Mouse (Mus musculus): ENCODE measurements around the gene Marveld1.

Marveld1 gene

GRCm38 (mm10) chr19:42129509-42130293 is 17.5 kb upstream of the Marveld1 start:
- Histone ChIP-seq H3K27me3 (ENCODE audit: control insufficient read depth, insufficient read depth, low read length, poor library complexity, severe bottlenecking) (no peaks in the 10 kb centered on the region), H3K36me3 (ENCODE audit: control insufficient read depth, insufficient read depth, low read length, poor library complexity, severe bottlenecking) (no peaks in the 10 kb centered on the region)
- DNase-seq (ENCODE audit: low read depth, low spot score): peak; percentile 70

- DNase-seq (ENCODE audit: low read depth, low spot score): no peak
- Histone ChIP-seq H3K27me3 (ENCODE audit: control insufficient read depth, insufficient read depth, low read length, poor library complexity, severe bottlenecking) (no peaks in the 10 kb centered on the region), H3K36me3 (ENCODE audit: control insufficient read depth, insufficient read depth, low read length, poor library complexity, severe bottlenecking) (no peaks in the 10 kb centered on the region)
Observed at GRCm38 (mm10) chr19:42130294-42130606, 16.9 kb upstream of the Marveld1 start.

GRCm38 (mm10) chr19:42131101-42131500 is 16.1 kb upstream of the Marveld1 start:
- no peaks in the 10 kb centered on the region for H3K27me3 ChIP-seq (ENCODE audit: control insufficient read depth, insufficient read depth, low read length, poor library complexity, severe bottlenecking)
- DNase-seq (ENCODE audit: low read depth, low spot score): no peak
- no peaks in the 10 kb centered on the region for H3K36me3 ChIP-seq (ENCODE audit: control insufficient read depth, insufficient read depth, low read length, poor library complexity, severe bottlenecking)

- Histone ChIP-seq H3K27me3 (ENCODE audit: control insufficient read depth, insufficient read depth, low read length, poor library complexity, severe bottlenecking) (no peaks in the 10 kb centered on the region), H3K36me3 (ENCODE audit: control insufficient read depth, insufficient read depth, low read length, poor library complexity, severe bottlenecking) (no peaks in the 10 kb centered on the region)
- no peak for DNase-seq (ENCODE audit: low read depth, low spot score)
Observed at GRCm38 (mm10) chr19:42135070-42135469, 12.1 kb upstream of the Marveld1 start.

GRCm38 (mm10) chr19:42136126-42136525 is 11.1 kb upstream of the Marveld1 start:
- no peaks in the 10 kb centered on the region for H3K27me3 ChIP-seq (ENCODE audit: control insufficient read depth, insufficient read depth, low read length, poor library complexity, severe bottlenecking)
- H3K36me3 ChIP-seq (ENCODE audit: control insufficient read depth, insufficient read depth, low read length, poor library complexity, severe bottlenecking): no peaks in the 10 kb centered on the region
- no peak for DNase-seq (ENCODE audit: low read depth, low spot score)

GRCm38 (mm10) chr19:42137167-42137672 is 10.0 kb upstream of the Marveld1 start:
- Histone ChIP-seq H3K36me3 (ENCODE audit: control insufficient read depth, insufficient read depth, low read length, poor library complexity, severe bottlenecking) (no peaks in the 10 kb centered on the region), H3K27me3 (ENCODE audit: control insufficient read depth, insufficient read depth, low read length, poor library complexity, severe bottlenecking) (no peaks in the 10 kb centered on the region)
- DNase-seq (ENCODE audit: low read depth, low spot score): no peak

GRCm38 (mm10) chr19:42138517-42139285 is 8.5 kb upstream of the Marveld1 start:
- H3K27me3 ChIP-seq (ENCODE audit: control insufficient read depth, insufficient read depth, low read length, poor library complexity, severe bottlenecking): no peaks in the 10 kb centered on the region
- DNase-seq (ENCODE audit: low read depth, low spot score): no peak
- no peaks in the 10 kb centered on the region for H3K36me3 ChIP-seq (ENCODE audit: control insufficient read depth, insufficient read depth, low read length, poor library complexity, severe bottlenecking)

GRCm38 (mm10) chr19:42139724-42140517 is 7.3 kb upstream of the Marveld1 start:
- Histone ChIP-seq H3K36me3 (ENCODE audit: control insufficient read depth, insufficient read depth, low read length, poor library complexity, severe bottlenecking) (no peaks in the 10 kb centered on the region), H3K27me3 (ENCODE audit: control insufficient read depth, insufficient read depth, low read length, poor library complexity, severe bottlenecking) (no peaks in the 10 kb centered on the region)
- peak; percentile 11 for DNase-seq (ENCODE audit: low read depth, low spot score)

- no peaks in the 10 kb centered on the region for H3K27me3 ChIP-seq (ENCODE audit: control insufficient read depth, insufficient read depth, low read length, poor library complexity, severe bottlenecking)
- DNase-seq (ENCODE audit: low read depth, low spot score): no peak
- H3K36me3 ChIP-seq (ENCODE audit: control insufficient read depth, insufficient read depth, low read length, poor library complexity, severe bottlenecking): no peaks in the 10 kb centered on the region
Observed at GRCm38 (mm10) chr19:42141998-42142397, 5.2 kb upstream of the Marveld1 start.

GRCm38 (mm10) chr19:42142757-42143156 is 4.4 kb upstream of the Marveld1 start:
- no peak for DNase-seq (ENCODE audit: low read depth, low spot score)
- no peaks in the 10 kb centered on the region for H3K27me3 ChIP-seq (ENCODE audit: control insufficient read depth, insufficient read depth, low read length, poor library complexity, severe bottlenecking)
- no peaks in the 10 kb centered on the region for H3K36me3 ChIP-seq (ENCODE audit: control insufficient read depth, insufficient read depth, low read length, poor library complexity, severe bottlenecking)

GRCm38 (mm10) chr19:42144067-42144466 is 3.1 kb upstream of the Marveld1 start:
- Histone ChIP-seq H3K27me3 (ENCODE audit: control insufficient read depth, insufficient read depth, low read length, poor library complexity, severe bottlenecking) (no peaks in the 10 kb centered on the region), H3K36me3 (ENCODE audit: control insufficient read depth, insufficient read depth, low read length, poor library complexity, severe bottlenecking) (no peaks in the 10 kb centered on the region)
- peak; percentile 63 for DNase-seq (ENCODE audit: low read depth, low spot score)

- peak; percentile 88 for DNase-seq (ENCODE audit: low read depth, low spot score)
- Histone ChIP-seq H3K27me3 (ENCODE audit: control insufficient read depth, insufficient read depth, low read length, poor library complexity, severe bottlenecking) (no peaks in the 10 kb centered on the region), H3K36me3 (ENCODE audit: control insufficient read depth, insufficient read depth, low read length, poor library complexity, severe bottlenecking) (no peaks in the 10 kb centered on the region)
Observed at GRCm38 (mm10) chr19:42144541-42145167, 2.5 kb upstream of the Marveld1 start.

- no peaks in the 10 kb centered on the region for H3K27me3 ChIP-seq (ENCODE audit: control insufficient read depth, insufficient read depth, low read length, poor library complexity, severe bottlenecking)
- DNase-seq (ENCODE audit: low read depth, low spot score): no peak
- no peaks in the 10 kb centered on the region for H3K36me3 ChIP-seq (ENCODE audit: control insufficient read depth, insufficient read depth, low read length, poor library complexity, severe bottlenecking)
Observed at GRCm38 (mm10) chr19:42145210-42145609, 2.0 kb upstream of the Marveld1 start.

GRCm38 (mm10) chr19:42145731-42146130 is 1.5 kb upstream of the Marveld1 start:
- H3K36me3 ChIP-seq (ENCODE audit: control insufficient read depth, insufficient read depth, low read length, poor library complexity, severe bottlenecking): no peaks in the 10 kb centered on the region
- no peaks in the 10 kb centered on the region for H3K27me3 ChIP-seq (ENCODE audit: control insufficient read depth, insufficient read depth, low read length, poor library complexity, severe bottlenecking)
- DNase-seq (ENCODE audit: low read depth, low spot score): no peak

Measured in splenic B cell, adult 2 months (primary cell).